Mouse (Mus musculus): ENCODE measurements at regions not wholly inside any gene's neighbourhood (a gene's known extent, or its start where the extent isn't known, plus 50 kb on each side); places are given as distances from the start of the nearest gene placed in this dataset.
"Not testable (repeated sequence)": the region's sequence is repeated elsewhere in the genome, so short reads cannot be mapped to it uniquely, and the experiment has no call there.

- DNase-seq (ENCODE audit: low spot score in 2 of 2): peak; percentile 13 to 37
Measured at GRCm38 (mm10) chr10:111354607-111355006, 56.1 kb downstream of the Bbs10 start.

GRCm38 (mm10) chr10:111358340-111358739 is 59.9 kb downstream of the Bbs10 start:
- DNase-seq (ENCODE audit: low spot score in 2 of 2): not testable (repeated sequence)

GRCm38 (mm10) chr10:111361749-111362435 is 63.4 kb downstream of the Bbs10 start:
- DNase-seq (ENCODE audit: low spot score in 2 of 2): no peak

GRCm38 (mm10) chr10:111363729-111364617 is 65.5 kb downstream of the Bbs10 start:
- no peak for DNase-seq (ENCODE audit: low spot score in 2 of 2)

- DNase-seq (ENCODE audit: low spot score in 2 of 2): no peak
Measured at GRCm38 (mm10) chr10:111365011-111365410, 66.5 kb downstream of the Bbs10 start.

- DNase-seq (ENCODE audit: low spot score in 2 of 2): not testable (repeated sequence)
Measured at GRCm38 (mm10) chr10:111369046-111369445, 70.6 kb downstream of the Bbs10 start.

GRCm38 (mm10) chr10:111378047-111378618 is 79.7 kb downstream of the Bbs10 start:
- DNase-seq (ENCODE audit: low spot score in 2 of 2): no peak

GRCm38 (mm10) chr10:111381689-111382088 is 83.2 kb downstream of the Bbs10 start:
- DNase-seq (ENCODE audit: low spot score in 2 of 2): peak; percentile 60 to 74

- peak; percentile 23 to 55 for DNase-seq (ENCODE audit: low spot score in 2 of 2)
Measured at GRCm38 (mm10) chr10:111382206-111382930, 83.9 kb downstream of the Bbs10 start.

GRCm38 (mm10) chr10:111385561-111385960 is 87.1 kb downstream of the Bbs10 start:
- DNase-seq (ENCODE audit: low spot score in 2 of 2): peak; percentile 29 to 39

- DNase-seq (ENCODE audit: low spot score in 2 of 2): no peak
Measured at GRCm38 (mm10) chr10:111387869-111388538, 85.0 kb upstream of the Nap1l1 start.

- no peak for DNase-seq (ENCODE audit: low spot score in 2 of 2)
Measured at GRCm38 (mm10) chr10:111388545-111389320, 84.3 kb upstream of the Nap1l1 start.

- DNase-seq (ENCODE audit: low spot score in 2 of 2): peak; percentile 88 to 91
Measured at GRCm38 (mm10) chr10:111389890-111390289, 83.1 kb upstream of the Nap1l1 start.

- peak; percentile 39 to 74 for DNase-seq (ENCODE audit: low spot score in 2 of 2)
Measured at GRCm38 (mm10) chr10:111394421-111394820, 78.6 kb upstream of the Nap1l1 start.

- no peak for DNase-seq (ENCODE audit: low spot score in 2 of 2)
Measured at GRCm38 (mm10) chr10:111405071-111405470, 68.0 kb upstream of the Nap1l1 start.

GRCm38 (mm10) chr10:111408887-111409286 is 64.1 kb upstream of the Nap1l1 start:
- DNase-seq (ENCODE audit: low spot score in 2 of 2): no peak

- no peak for DNase-seq (ENCODE audit: low spot score in 2 of 2)
Measured at GRCm38 (mm10) chr10:111409497-111409896, 63.5 kb upstream of the Nap1l1 start.

GRCm38 (mm10) chr10:111410121-111410520 is 62.9 kb upstream of the Nap1l1 start:
- DNase-seq (ENCODE audit: low spot score in 2 of 2): no peak

- DNase-seq (ENCODE audit: low spot score in 2 of 2): no peak
Measured at GRCm38 (mm10) chr10:111411533-111411932, 61.5 kb upstream of the Nap1l1 start.

GRCm38 (mm10) chr10:111416611-111417130 is 56.4 kb upstream of the Nap1l1 start:
- DNase-seq (ENCODE audit: low spot score in 2 of 2): no peak
